Mouse (Mus musculus): Measurements from ENCODE around the gene Exoc3l2. TPM values are rescaled to one million over a fixed set of nuclear protein-coding genes. Genes with fewer than 3 reads are reported as not detected.

The Exoc3l2 gene
- polyA plus RNA-seq, 1 experiment from 2014 or later = 1.2 TPM

GRCm38 (mm10) chr7:19458072-19458486, 5.1 kb upstream of the Exoc3l2 start:
- Histone ChIP-seq H3K9ac (replicated peaks; ENCODE audit: low read length) (peak overlapping the region; percentile 84), H3K4me1 (ENCODE audit: control insufficient read depth, insufficient read depth, low read length) (no peaks in the 10 kb centered on the region; the same call in 1 of the 2 replicates), H3K9me3 (replicated peaks; ENCODE audit: control insufficient read depth, low read length) (no peaks in the 10 kb centered on the region), H3K27ac (replicated peaks; ENCODE audit: low read depth, low read length) (peak overlapping the region; percentile 68), H3K4me3 (ENCODE audit: low read depth, low read length) (peak overlapping the region; percentile 91), H3K4me2 (ENCODE audit: low read depth, low read length) (peak overlapping the region; percentile 76), H3K36me3 (replicated peaks; ENCODE audit: control insufficient read depth, insufficient read depth, low read depth, low read length) (no peaks in the 10 kb centered on the region), H3K27me3 (ENCODE audit: control insufficient read depth, insufficient read depth, low read length) (no peaks in the 10 kb centered on the region)
- WGBS = 0% methylated on average over 19 of the region's 31 CpGs
- DNase-seq (ENCODE audit: low spot score) = peak; percentile 84
- peak; percentile 77 for ATAC-seq (replicated peaks; ENCODE audit: insufficient number of reproducible peaks, low FRiP score, low TSS enrichment, low read depth)

GRCm38 (mm10) chr7:19458591-19459111, 4.5 kb upstream of the Exoc3l2 start, which contains the start of gene Mark4:
TSS of gene Mark4 (minus strand) at chr7:19458821.
- Histone ChIP-seq H3K36me3 (replicated peaks; ENCODE audit: control insufficient read depth, insufficient read depth, low read depth, low read length) (no peaks in the 10 kb centered on the region), H3K4me2 (ENCODE audit: low read depth, low read length) (peak within 1 kb of the TSS; percentile 76), H3K27ac (replicated peaks; ENCODE audit: low read depth, low read length) (peak within 1 kb of the TSS; percentile 68), H3K27me3 (ENCODE audit: control insufficient read depth, insufficient read depth, low read length) (no peaks in the 10 kb centered on the region), H3K4me1 (ENCODE audit: control insufficient read depth, insufficient read depth, low read length) (no peaks in the 10 kb centered on the region; the same call in 1 of the 2 replicates), H3K4me3 (ENCODE audit: low read depth, low read length) (peak within 1 kb of the TSS; percentile 91), H3K9ac (replicated peaks; ENCODE audit: low read length) (peak within 1 kb of the TSS; percentile 84), H3K9me3 (replicated peaks; ENCODE audit: control insufficient read depth, low read length) (no peaks in the 10 kb centered on the region)
- ATAC-seq (replicated peaks; ENCODE audit: insufficient number of reproducible peaks, low FRiP score, low TSS enrichment, low read depth) (peak; percentile 80), DNase-seq (ENCODE audit: low spot score) (peak; percentile 90)
- 0% methylated on average over 24 of the region's 42 CpGs for WGBS

GRCm38 (mm10) chr7:19459144-19459870, 3.8 kb upstream of the Exoc3l2 start:
- no peaks in the 10 kb centered on the region for H3K9me3 ChIP-seq (replicated peaks; ENCODE audit: control insufficient read depth, low read length)
- DNase-seq (ENCODE audit: low spot score) = no peak
- H3K9ac ChIP-seq (replicated peaks; ENCODE audit: low read length) = peak overlapping the region; percentile 84
- no peak for ATAC-seq (replicated peaks; ENCODE audit: insufficient number of reproducible peaks, low FRiP score, low TSS enrichment, low read depth)
- peak overlapping the region; percentile 76 for H3K4me2 ChIP-seq (ENCODE audit: low read depth, low read length)
- H3K27me3 ChIP-seq (ENCODE audit: control insufficient read depth, insufficient read depth, low read length) = no peaks in the 10 kb centered on the region
- H3K36me3 ChIP-seq (replicated peaks; ENCODE audit: control insufficient read depth, insufficient read depth, low read depth, low read length) = no peaks in the 10 kb centered on the region
- H3K4me1 ChIP-seq (ENCODE audit: control insufficient read depth, insufficient read depth, low read length) = peaks cover 1% of the 10 kb centered on the region
- H3K4me3 ChIP-seq (ENCODE audit: low read depth, low read length) = peak overlapping the region; percentile 91
- 18% methylated on average over 6 of the region's 6 CpGs for WGBS
- H3K27ac ChIP-seq (replicated peaks; ENCODE audit: low read depth, low read length) = no peak overlapping the region; the same call in 1 of the 2 replicates

- Histone ChIP-seq H3K27ac (replicated peaks; ENCODE audit: low read depth, low read length) (no peak overlapping the region), H3K27me3 (ENCODE audit: control insufficient read depth, insufficient read depth, low read length) (no peaks in the 10 kb centered on the region), H3K36me3 (replicated peaks; ENCODE audit: control insufficient read depth, insufficient read depth, low read depth, low read length) (no peaks in the 10 kb centered on the region), H3K9me3 (replicated peaks; ENCODE audit: control insufficient read depth, low read length) (no peaks in the 10 kb centered on the region), H3K9ac (replicated peaks; ENCODE audit: low read length) (no peak overlapping the region), H3K4me1 (ENCODE audit: control insufficient read depth, insufficient read depth, low read length) (peaks cover 9% of the 10 kb centered on the region), H3K4me3 (ENCODE audit: low read depth, low read length) (no peak overlapping the region), H3K4me2 (ENCODE audit: low read depth, low read length) (no peak overlapping the region)
- WGBS = 63% methylated on average over 1 of the region's 1 CpGs
- no peak for ATAC-seq (replicated peaks; ENCODE audit: insufficient number of reproducible peaks, low FRiP score, low TSS enrichment, low read depth)
- no peak for DNase-seq (ENCODE audit: low spot score)
Observed at GRCm38 (mm10) chr7:19460500-19460899, 2.6 kb upstream of the Exoc3l2 start.

GRCm38 (mm10) chr7:19461488-19461887, 1.6 kb upstream of the Exoc3l2 start:
- DNase-seq (ENCODE audit: low spot score) (peak; percentile 93), ATAC-seq (replicated peaks; ENCODE audit: insufficient number of reproducible peaks, low FRiP score, low TSS enrichment, low read depth) (no peak)
- Histone ChIP-seq H3K4me1 (ENCODE audit: control insufficient read depth, insufficient read depth, low read length) (peaks cover 9% of the 10 kb centered on the region), H3K9ac (replicated peaks; ENCODE audit: low read length) (no peak overlapping the region), H3K27ac (replicated peaks; ENCODE audit: low read depth, low read length) (no peak overlapping the region), H3K9me3 (replicated peaks; ENCODE audit: control insufficient read depth, low read length) (no peaks in the 10 kb centered on the region), H3K4me2 (ENCODE audit: low read depth, low read length) (no peak overlapping the region), H3K27me3 (ENCODE audit: control insufficient read depth, insufficient read depth, low read length) (no peaks in the 10 kb centered on the region), H3K36me3 (replicated peaks; ENCODE audit: control insufficient read depth, insufficient read depth, low read depth, low read length) (no peaks in the 10 kb centered on the region), H3K4me3 (ENCODE audit: low read depth, low read length) (no peak overlapping the region)
- WGBS = 8% methylated on average over 6 of the region's 6 CpGs

GRCm38 (mm10) chr7:19462443-19462842, 688 bp upstream of the Exoc3l2 start:
- H3K9ac ChIP-seq (replicated peaks; ENCODE audit: low read length) = no peak overlapping the region
- no peaks in the 10 kb centered on the region for H3K9me3 ChIP-seq (replicated peaks; ENCODE audit: control insufficient read depth, low read length)
- no peak for ATAC-seq (replicated peaks; ENCODE audit: insufficient number of reproducible peaks, low FRiP score, low TSS enrichment, low read depth)
- H3K4me2 ChIP-seq (ENCODE audit: low read depth, low read length) = no peak overlapping the region
- no peaks in the 10 kb centered on the region for H3K36me3 ChIP-seq (replicated peaks; ENCODE audit: control insufficient read depth, insufficient read depth, low read depth, low read length)
- no peak overlapping the region for H3K27ac ChIP-seq (replicated peaks; ENCODE audit: low read depth, low read length)
- no peak overlapping the region for H3K4me3 ChIP-seq (ENCODE audit: low read depth, low read length)
- 62% methylated on average over 4 of the region's 4 CpGs for WGBS
- H3K4me1 ChIP-seq (ENCODE audit: control insufficient read depth, insufficient read depth, low read length) = peaks cover 9% of the 10 kb centered on the region
- no peak for DNase-seq (ENCODE audit: low spot score)
- H3K27me3 ChIP-seq (ENCODE audit: control insufficient read depth, insufficient read depth, low read length) = 0 out of 2 replicates have a peak, but pooled peaks cover 1% of the 10 kb centered on the region

GRCm38 (mm10) chr7:19464367-19465307, 1.5 kb downstream of the Exoc3l2 start:
- peak overlapping the region; percentile 52 for H3K9ac ChIP-seq (replicated peaks; ENCODE audit: low read length)
- ATAC-seq (replicated peaks; ENCODE audit: insufficient number of reproducible peaks, low FRiP score, low TSS enrichment, low read depth) = peak; percentile 63
- 5% methylated on average over 22 of the region's 22 CpGs for WGBS
- DNase-seq (ENCODE audit: low spot score) = peak; percentile 71
- H3K4me3 ChIP-seq (ENCODE audit: low read depth, low read length) = peak overlapping the region; percentile 15; the same call in 1 of the 2 replicates
- H3K36me3 ChIP-seq (replicated peaks; ENCODE audit: control insufficient read depth, insufficient read depth, low read depth, low read length) = no peaks in the 10 kb centered on the region
- H3K27me3 ChIP-seq (ENCODE audit: control insufficient read depth, insufficient read depth, low read length) = peaks cover 9% of the 10 kb centered on the region
- peak overlapping the region; percentile 25 for H3K4me2 ChIP-seq (ENCODE audit: low read depth, low read length)
- no peaks in the 10 kb centered on the region for H3K9me3 ChIP-seq (replicated peaks; ENCODE audit: control insufficient read depth, low read length)
- H3K27ac ChIP-seq (replicated peaks; ENCODE audit: low read depth, low read length) = peak overlapping the region; percentile 47
- H3K4me1 ChIP-seq (ENCODE audit: control insufficient read depth, insufficient read depth, low read length) = peaks cover 9% of the 10 kb centered on the region

All from embryonic facial prominence, embryonic 11.5 days (tissue).